Comparison of ENCODE assay signal across 27 mouse cellular contexts in the genomic region with DNA sequence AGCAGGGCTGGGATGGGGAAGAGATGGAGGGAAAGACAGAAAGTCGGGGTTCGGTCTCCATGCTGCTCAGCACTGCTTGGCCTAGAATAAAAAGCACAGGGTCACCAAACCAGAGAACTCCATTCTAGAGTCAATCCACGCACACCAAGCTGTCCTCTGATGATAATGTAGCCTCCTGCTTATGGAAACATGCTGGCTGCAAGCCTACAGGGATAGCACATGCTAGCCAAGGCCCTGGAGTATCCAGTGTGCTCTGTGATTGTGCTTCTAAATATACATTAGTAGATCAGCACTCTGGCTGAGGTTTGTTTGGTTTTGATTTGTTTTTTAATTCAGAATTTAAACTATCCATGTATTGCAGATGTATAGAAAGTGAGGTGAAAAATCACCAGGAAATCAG. TPM values are rescaled to one million over a fixed set of nuclear protein-coding genes. Genes with fewer than 3 reads are reported as not detected.
A peak's percentile ranks its signal among the peaks of the same experiment; 100 is the strongest.
DNase-seq lines count a peak whose midpoint lies in the region; ATAC-seq and TF ChIP-seq lines count a peak whose summit lies in the region.
"Had no signal": no experiment of that assay in that cellular context is flagged by ENCODE, and none has a peak within 500 bp of the region (broad histone marks: within the 10 kb centered on the region; RNA-seq: fewer than 3 reads in every experiment).

No protein-coding gene starts in this region.

- peak; percentile 88 for DNase-seq in heart, adult 11 months
- DNase-seq in cerebellum, adult 2 months: peak; percentile 22 to 47
- peak; percentile 38 to 48 for DNase-seq in cerebellum, postnatal 14 days
- peak; percentile 45 for DNase-seq in heart, postnatal 4 days
- DNase-seq in kidney, adult 9 months: no peak
- DNase-seq: adrenal gland, postnatal 36 days; gastrocnemius, postnatal 10 days; kidney, adult 8-10 months; kidney, postnatal 14 days; lung, adult 18-20 months; lung, postnatal 10 days; right cerebral cortex, postnatal 4 days; thymus, adult 18-20 months; thymus, postnatal 4 days had no signal

- no peak for TF ChIP-seq CTCF in cerebellum, adult 2 months (IDR thresholded peaks at IDR 0.05; ENCODE audit: borderline replicate concordance, insufficient read depth, low read depth, low read length)

- no peak for ATAC-seq in heart, embryonic 11.5 days (replicated peaks; ENCODE audit: insufficient number of reproducible peaks, low FRiP score, low TSS enrichment)
- ATAC-seq in megakaryocyte progenitor cell, adult 5-6 weeks (replicated peaks; ENCODE audit: poor library complexity): no peak
- ATAC-seq: CD4-positive, CD25-positive, alpha-beta regulatory T cell, adult 4 months; forebrain, embryonic 14.5 days; hindbrain, embryonic 16.5 days; intestine, embryonic 15.5 days; liver, embryonic 12.5 days had no signal

- no peaks in the 10 kb centered on the region for H3K4me1 ChIP-seq in heart, embryonic 11.5 days (ENCODE audit: control insufficient read depth, insufficient read depth, low read length)
- H3K4me1 ChIP-seq in cerebellum, adult 2 months (ENCODE audit: control insufficient read depth, insufficient read depth, low read length): no peaks in the 10 kb centered on the region
- H3K4me1 ChIP-seq: embryonic facial prominence, embryonic 15.5 days; heart, embryonic 13.5 days; hindbrain, embryonic 10.5 days; intestine, embryonic 15.5 days; limb, embryonic 13.5 days; liver, embryonic 12.5 days; stomach, embryonic 15.5 days had no signal

- no peak for TF ChIP-seq POLR2A in cerebellum, adult 2 months (IDR thresholded peaks at IDR 0.05; ENCODE audit: borderline replicate concordance, insufficient read depth, low read length)

- H3K36me3 ChIP-seq in heart, embryonic 11.5 days (ENCODE audit: control insufficient read depth, insufficient read depth, low read length): no peaks in the 10 kb centered on the region
- H3K36me3 ChIP-seq: embryonic facial prominence, embryonic 15.5 days; heart, embryonic 13.5 days; hindbrain, embryonic 10.5 days; intestine, embryonic 15.5 days; limb, embryonic 13.5 days; liver, embryonic 12.5 days; stomach, embryonic 15.5 days had no signal

- no peak overlapping the region for H3K9ac ChIP-seq in heart, embryonic 11.5 days (ENCODE audit: low read depth, low read length)
- H3K9ac ChIP-seq: embryonic facial prominence, embryonic 15.5 days; heart, embryonic 13.5 days; intestine, embryonic 15.5 days; limb, embryonic 13.5 days; liver, embryonic 12.5 days; stomach, embryonic 15.5 days had no signal

- H3K27ac ChIP-seq in heart, embryonic 11.5 days (ENCODE audit: low read depth, low read length): no peak overlapping the region
- H3K27ac ChIP-seq in cerebellum, adult 2 months (ENCODE audit: insufficient read depth, low read length): no peak overlapping the region
- H3K27ac ChIP-seq: embryonic facial prominence, embryonic 15.5 days; heart, embryonic 13.5 days; hindbrain, embryonic 10.5 days; intestine, embryonic 15.5 days; limb, embryonic 13.5 days; liver, embryonic 12.5 days; stomach, embryonic 15.5 days had no signal

- no peaks in the 10 kb centered on the region for H3K9me3 ChIP-seq in heart, embryonic 11.5 days (replicated peaks; ENCODE audit: control insufficient read depth, low read length)
- H3K9me3 ChIP-seq: embryonic facial prominence, embryonic 15.5 days; heart, embryonic 13.5 days; hindbrain, embryonic 10.5 days; intestine, embryonic 15.5 days; limb, embryonic 13.5 days; liver, embryonic 12.5 days; stomach, embryonic 15.5 days had no signal

- WGBS in heart, embryonic 11.5 days (ENCODE audit: insufficient replicate concordance): 75% methylated on average over 3 of the region's 3 CpGs
- WGBS in cerebellum, adult 2 months: 76% methylated on average over 3 of the region's 3 CpGs

- no peak overlapping the region for H3K4me3 ChIP-seq in heart, embryonic 11.5 days (ENCODE audit: low read depth, low read length)
- H3K4me3 ChIP-seq in cerebellum, adult 2 months (replicated peaks; ENCODE audit: insufficient read depth, low read depth, low read length): no peak overlapping the region
- H3K4me3 ChIP-seq: embryonic facial prominence, embryonic 15.5 days; heart, embryonic 13.5 days; hindbrain, embryonic 10.5 days; intestine, embryonic 15.5 days; limb, embryonic 13.5 days; liver, embryonic 12.5 days; stomach, embryonic 15.5 days had no signal

- no peak overlapping the region for H3K4me2 ChIP-seq in heart, embryonic 11.5 days
- H3K4me2 ChIP-seq: embryonic facial prominence, embryonic 15.5 days; heart, embryonic 13.5 days; intestine, embryonic 15.5 days; limb, embryonic 13.5 days; liver, embryonic 12.5 days; midbrain, embryonic 11.5 days; stomach, embryonic 15.5 days had no signal

- no peaks in the 10 kb centered on the region for H3K27me3 ChIP-seq in heart, embryonic 11.5 days (ENCODE audit: control insufficient read depth, insufficient read depth, low read length)
- H3K27me3 ChIP-seq in cerebellum, adult 2 months (ENCODE audit: control insufficient read depth, insufficient read depth, low read length): no peaks in the 10 kb centered on the region
- H3K27me3 ChIP-seq: embryonic facial prominence, embryonic 15.5 days; heart, embryonic 13.5 days; intestine, embryonic 15.5 days; limb, embryonic 13.5 days; liver, embryonic 12.5 days; stomach, embryonic 15.5 days had no signal

RNA-seq across cellular contexts. Expression of a gene that starts 30.6 kb away (rescaled TPM):
- polyA plus RNA-seq in heart, embryonic 11.5 days (2014; fragmentation: Nextera tagmentation; extraction: Ambion mirVana): 2.4 and 2.6 TPM in 2 replicates
- polyA plus RNA-seq in cerebellum, adult 2 months (2012; rRNA removed): 2.9 and 3.5 TPM in 2 replicates
- total RNA-seq in heart, postnatal 4 days (2021): 1 to 10 TPM; 2.3 to 2.4 TPM
- 3.7 and 3.9 TPM in 2 replicates for total RNA-seq in megakaryocyte progenitor cell, adult 5-6 weeks (2015)
- total RNA-seq in megakaryocyte progenitor cell, adult 5-6 weeks (2017): 1.4 and 5.0 TPM in 2 replicates

RNA-seq across cellular contexts. Expression of a gene that starts 57.0 kb away (rescaled TPM):
- 54.7 and 61.2 TPM in 2 replicates for polyA plus RNA-seq in heart, embryonic 11.5 days (2014; fragmentation: Nextera tagmentation; extraction: Ambion mirVana)
- 54.0 and 57.1 TPM in 2 replicates for polyA plus RNA-seq in cerebellum, adult 2 months (2012; rRNA removed)
- total RNA-seq in heart, postnatal 4 days (2021): 10 to 100 TPM; 31.3 to 31.8 TPM
- 9.2 and 9.7 TPM in 2 replicates for total RNA-seq in megakaryocyte progenitor cell, adult 5-6 weeks (2015)
- 11.1 and 14.5 TPM in 2 replicates for total RNA-seq in megakaryocyte progenitor cell, adult 5-6 weeks (2017)
